Mouse (Mus musculus): ENCODE results near the gene Stau1. TPM values are rescaled to one million over a fixed set of nuclear protein-coding genes. Genes with fewer than 3 reads are reported as not detected.

The Stau1 gene
- polyA plus RNA-seq, 1 experiment from 2014 or later, result 82.3 TPM

DNA sequence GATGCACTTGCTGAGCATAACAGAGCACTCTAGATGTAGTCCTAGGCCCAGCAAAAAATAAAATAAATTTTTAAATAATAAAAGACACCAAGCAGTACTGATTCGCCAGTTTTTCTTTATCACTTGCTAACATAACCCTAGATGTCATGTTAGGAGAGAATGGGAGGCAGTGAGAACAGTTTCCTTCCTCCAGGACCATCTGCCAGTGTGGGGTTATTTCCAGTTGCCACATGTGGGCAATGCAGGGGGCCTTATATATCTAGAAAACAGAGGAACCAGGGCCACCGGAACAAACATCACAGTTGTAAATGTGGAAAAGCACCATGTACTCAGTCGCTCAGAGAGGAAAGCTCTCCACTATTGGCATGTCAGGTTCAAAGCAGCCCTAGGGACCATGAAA is 18.6 kb downstream of the Stau1 start:
- H3K4me3 ChIP-seq (ENCODE audit: low read depth, low read length), result no peak overlapping the region
- no peak overlapping the region for H3K4me2 ChIP-seq (replicated peaks; ENCODE audit: low read depth, low read length)
- H3K36me3 ChIP-seq (ENCODE audit: control insufficient read depth, insufficient read depth, low read length), result no peaks in the 10 kb centered on the region
- no peak overlapping the region for H3K27ac ChIP-seq (ENCODE audit: low read length)
- 81% methylated on average over 3 of the region's 3 CpGs for WGBS
- H3K27me3 ChIP-seq (ENCODE audit: control insufficient read depth, insufficient read depth, low read length), result no peaks in the 10 kb centered on the region
- H3K4me1 ChIP-seq (ENCODE audit: control insufficient read depth, insufficient read depth, low read length), result peaks cover 12% of the 10 kb centered on the region; the same call in 1 of the 2 replicates
- H3K9me3 ChIP-seq (ENCODE audit: control insufficient read depth, low read depth, low read length), result no peaks in the 10 kb centered on the region
- H3K9ac ChIP-seq (replicated peaks; ENCODE audit: low read depth, low read length), result no peak overlapping the region
- ATAC-seq (ENCODE audit: insufficient number of reproducible peaks, insufficient read depth, low FRiP score, low read depth), result no peak

DNA sequence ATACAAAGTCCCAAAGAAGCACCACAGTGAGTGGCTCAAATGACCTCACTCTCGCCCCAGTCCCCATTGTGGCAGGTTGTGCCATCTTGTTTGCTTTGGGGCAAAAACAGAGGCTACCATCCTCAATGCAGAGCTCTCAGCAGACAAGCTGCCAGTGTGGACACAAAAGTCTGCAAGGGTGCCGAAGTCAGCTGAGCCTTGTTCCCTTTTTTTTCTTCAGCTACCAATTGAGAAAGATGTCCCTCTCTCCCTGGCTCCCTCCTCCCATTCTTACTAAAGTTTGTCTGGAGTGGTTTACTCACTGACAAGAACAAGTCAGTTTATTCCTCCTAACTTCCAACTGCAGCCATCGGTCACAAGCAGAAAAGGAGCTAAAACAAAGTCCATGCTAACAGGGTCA is 19.7 kb downstream of the Stau1 start:
- no peaks in the 10 kb centered on the region for H3K9me3 ChIP-seq (ENCODE audit: control insufficient read depth, low read depth, low read length)
- H3K4me1 ChIP-seq (ENCODE audit: control insufficient read depth, insufficient read depth, low read length), result peaks cover 12% of the 10 kb centered on the region; the same call in 1 of the 2 replicates
- no peaks in the 10 kb centered on the region for H3K27me3 ChIP-seq (ENCODE audit: control insufficient read depth, insufficient read depth, low read length)
- WGBS, result 70% methylated on average over 3 of the region's 3 CpGs
- no peak overlapping the region for H3K4me3 ChIP-seq (ENCODE audit: low read depth, low read length)
- H3K4me2 ChIP-seq (replicated peaks; ENCODE audit: low read depth, low read length), result no peak overlapping the region
- no peak overlapping the region for H3K9ac ChIP-seq (replicated peaks; ENCODE audit: low read depth, low read length)
- ATAC-seq (ENCODE audit: insufficient number of reproducible peaks, insufficient read depth, low FRiP score, low read depth), result no peak
- no peaks in the 10 kb centered on the region for H3K36me3 ChIP-seq (ENCODE audit: control insufficient read depth, insufficient read depth, low read length)
- no peak overlapping the region for H3K27ac ChIP-seq (ENCODE audit: low read length)

DNA sequence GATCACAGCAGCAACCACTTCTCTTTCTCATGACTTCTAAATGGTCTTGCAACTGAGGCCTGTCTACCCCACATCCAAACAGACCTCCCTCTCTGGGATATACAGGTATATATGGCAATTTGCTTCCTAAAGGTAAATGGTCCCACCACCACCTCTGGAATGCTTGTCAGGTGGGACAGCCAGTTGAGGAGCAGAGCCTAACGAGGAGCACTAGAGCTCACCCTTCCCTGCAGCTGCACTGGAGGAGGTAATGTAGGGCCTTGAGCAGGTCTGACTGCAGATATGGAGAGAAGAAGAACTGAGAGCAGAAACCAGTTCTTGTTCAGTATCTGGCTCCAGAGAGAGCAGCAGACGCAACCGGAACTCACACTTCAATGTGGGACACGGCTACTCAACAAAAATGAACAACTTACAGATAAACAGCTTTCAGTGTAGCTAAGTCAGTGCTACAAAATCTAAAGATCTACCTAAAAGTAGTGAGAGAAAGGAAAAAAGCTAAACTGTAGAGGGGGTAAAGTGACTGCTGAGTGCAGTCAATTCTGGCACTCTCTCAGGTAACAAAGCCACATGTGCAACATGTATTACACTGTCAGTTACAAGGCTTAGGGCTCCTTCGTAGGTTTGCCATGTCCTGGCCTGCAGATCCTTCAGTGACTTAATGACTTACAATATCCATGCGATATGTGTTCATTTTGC is 21.8 kb downstream of the Stau1 start:
- WGBS, result 72% methylated on average over 6 of the region's 6 CpGs
- H3K9ac ChIP-seq (replicated peaks; ENCODE audit: low read depth, low read length), result no peak overlapping the region
- H3K4me1 ChIP-seq (ENCODE audit: control insufficient read depth, insufficient read depth, low read length), result peaks cover 12% of the 10 kb centered on the region; the same call in 1 of the 2 replicates
- H3K27ac ChIP-seq (ENCODE audit: low read length), result no peak overlapping the region
- no peaks in the 10 kb centered on the region for H3K36me3 ChIP-seq (ENCODE audit: control insufficient read depth, insufficient read depth, low read length)
- H3K4me2 ChIP-seq (replicated peaks; ENCODE audit: low read depth, low read length), result no peak overlapping the region
- ATAC-seq (ENCODE audit: insufficient number of reproducible peaks, insufficient read depth, low FRiP score, low read depth), result no peak
- no peak overlapping the region for H3K4me3 ChIP-seq (ENCODE audit: low read depth, low read length)
- no peaks in the 10 kb centered on the region for H3K9me3 ChIP-seq (ENCODE audit: control insufficient read depth, low read depth, low read length)
- H3K27me3 ChIP-seq (ENCODE audit: control insufficient read depth, insufficient read depth, low read length), result no peaks in the 10 kb centered on the region

DNA sequence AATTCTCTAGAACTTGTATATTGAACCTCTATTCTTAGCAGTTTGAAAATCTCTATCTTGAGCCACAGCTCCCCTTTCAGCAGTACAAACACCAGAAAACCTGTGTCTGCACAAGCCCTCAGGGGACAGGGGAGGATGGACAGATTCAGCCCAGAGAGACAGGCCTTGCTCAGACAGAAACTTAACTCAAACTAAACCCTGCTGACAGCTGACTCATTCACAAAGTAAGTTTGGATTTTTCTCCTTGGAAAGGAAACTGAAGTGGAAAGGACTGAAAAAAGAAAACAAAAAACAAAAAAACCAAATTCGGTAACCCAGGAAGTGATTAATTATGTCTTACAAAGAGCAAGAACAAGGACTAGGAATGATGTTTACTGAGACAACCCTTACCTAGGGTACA is 22.9 kb downstream of the Stau1 start:
- Histone ChIP-seq H3K4me3 (ENCODE audit: low read depth, low read length) (no peak overlapping the region), H3K9ac (replicated peaks; ENCODE audit: low read depth, low read length) (no peak overlapping the region), H3K9me3 (ENCODE audit: control insufficient read depth, low read depth, low read length) (no peaks in the 10 kb centered on the region), H3K4me2 (replicated peaks; ENCODE audit: low read depth, low read length) (no peak overlapping the region), H3K36me3 (ENCODE audit: control insufficient read depth, insufficient read depth, low read length) (no peaks in the 10 kb centered on the region), H3K27me3 (ENCODE audit: control insufficient read depth, insufficient read depth, low read length) (no peaks in the 10 kb centered on the region), H3K27ac (ENCODE audit: low read length) (no peak overlapping the region), H3K4me1 (ENCODE audit: control insufficient read depth, insufficient read depth, low read length) (peaks cover 12% of the 10 kb centered on the region; the same call in 1 of the 2 replicates)
- 75% methylated on average over 1 of the region's 1 CpGs for WGBS
- ATAC-seq (ENCODE audit: insufficient number of reproducible peaks, insufficient read depth, low FRiP score, low read depth), result no peak

DNA sequence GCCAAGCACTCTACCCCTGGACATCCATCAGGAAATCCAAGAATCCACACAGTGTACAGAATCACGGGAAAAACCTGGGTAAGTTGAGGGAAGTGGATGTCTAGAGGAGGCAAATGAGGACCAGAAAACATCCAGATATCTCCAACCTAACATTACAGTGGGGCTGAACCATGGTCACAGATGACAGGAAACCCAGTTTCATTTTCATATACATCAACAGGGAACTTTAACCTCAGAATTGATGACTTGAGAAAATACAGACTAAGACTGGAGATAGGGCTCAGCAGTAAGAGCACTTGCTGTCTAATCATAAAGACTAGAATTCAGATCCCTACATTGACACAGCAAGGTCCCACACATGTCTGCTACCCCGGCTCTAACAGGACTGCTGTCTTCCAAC is 31.3 kb downstream of the Stau1 start:
- H3K4me3 ChIP-seq (ENCODE audit: low read depth, low read length), result no peak overlapping the region
- H3K27ac ChIP-seq (ENCODE audit: low read length), result no peak overlapping the region
- 79% methylated on average over 2 of the region's 2 CpGs for WGBS
- no peak overlapping the region for H3K4me2 ChIP-seq (replicated peaks; ENCODE audit: low read depth, low read length)
- H3K9me3 ChIP-seq (ENCODE audit: control insufficient read depth, low read depth, low read length), result no peaks in the 10 kb centered on the region
- no peak for ATAC-seq (ENCODE audit: insufficient number of reproducible peaks, insufficient read depth, low FRiP score, low read depth)
- H3K27me3 ChIP-seq (ENCODE audit: control insufficient read depth, insufficient read depth, low read length), result no peaks in the 10 kb centered on the region
- peaks cover 26% of the 10 kb centered on the region; the same call in 1 of the 2 replicates for H3K36me3 ChIP-seq (ENCODE audit: control insufficient read depth, insufficient read depth, low read length)
- H3K9ac ChIP-seq (replicated peaks; ENCODE audit: low read depth, low read length), result no peak overlapping the region
- H3K4me1 ChIP-seq (ENCODE audit: control insufficient read depth, insufficient read depth, low read length), result no peaks in the 10 kb centered on the region

DNA sequence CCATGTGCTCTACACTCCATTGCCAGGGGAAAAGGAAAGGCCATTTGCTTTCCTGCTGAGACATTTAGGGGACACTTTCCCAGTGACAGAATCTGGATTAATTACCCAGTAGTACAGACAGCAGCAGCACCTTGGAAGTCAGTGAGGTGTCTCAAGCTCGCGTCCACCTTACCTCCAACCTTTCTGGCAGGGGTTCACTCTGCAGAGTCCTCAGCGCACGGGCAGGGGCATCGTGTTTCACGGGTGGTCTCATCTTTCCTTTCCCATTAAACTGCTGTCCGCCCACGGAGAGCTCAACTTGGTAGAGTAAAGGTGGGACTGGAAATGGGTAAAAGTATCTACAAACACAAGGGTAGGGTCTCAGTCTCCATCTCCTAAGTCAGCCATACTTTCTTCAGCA is 32.8 kb downstream of the Stau1 start:
- ATAC-seq (ENCODE audit: insufficient number of reproducible peaks, insufficient read depth, low FRiP score, low read depth), result no peak
- 66% methylated on average over 8 of the region's 8 CpGs for WGBS

DNA sequence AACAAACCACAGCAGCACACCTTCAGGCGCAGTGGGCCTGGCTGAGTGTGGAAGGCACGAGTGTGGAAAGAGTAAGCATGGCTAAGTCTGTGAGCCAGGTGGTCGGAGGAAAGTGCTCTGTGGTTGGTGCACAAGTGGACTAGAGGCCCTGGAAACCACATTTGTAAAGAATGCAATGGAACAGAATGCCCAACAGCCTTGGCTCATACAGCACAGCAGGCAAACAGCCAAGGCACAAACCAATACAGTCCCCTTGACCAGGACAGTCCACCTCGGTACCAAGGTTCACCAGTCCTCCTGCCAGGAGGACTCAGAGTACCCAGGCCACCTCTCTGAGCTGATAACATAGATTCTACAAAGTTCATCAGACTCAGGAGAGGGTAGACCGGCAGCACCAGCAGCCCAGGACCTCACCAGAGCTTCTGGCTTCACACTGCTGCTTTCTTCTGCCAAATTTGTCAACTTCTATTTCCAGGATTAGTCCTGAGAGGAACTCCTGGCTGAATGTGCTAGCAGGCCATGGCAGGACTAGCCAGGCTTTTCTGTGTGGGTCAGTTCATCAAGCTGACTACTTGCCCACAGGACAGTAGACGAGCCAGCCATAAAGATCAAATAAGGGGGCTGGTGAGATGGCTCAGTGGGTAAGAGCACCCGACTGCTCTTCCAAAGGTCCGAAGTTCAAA is 35.3 kb downstream of the Stau1 start:
- Histone ChIP-seq H3K36me3 (ENCODE audit: control insufficient read depth, insufficient read depth, low read length) (peaks cover 41% of the 10 kb centered on the region), H3K4me1 (ENCODE audit: control insufficient read depth, insufficient read depth, low read length) (no peaks in the 10 kb centered on the region), H3K9ac (replicated peaks; ENCODE audit: low read depth, low read length) (no peak overlapping the region), H3K27me3 (ENCODE audit: control insufficient read depth, insufficient read depth, low read length) (no peaks in the 10 kb centered on the region), H3K4me2 (replicated peaks; ENCODE audit: low read depth, low read length) (no peak overlapping the region), H3K27ac (ENCODE audit: low read length) (no peak overlapping the region), H3K9me3 (ENCODE audit: control insufficient read depth, low read depth, low read length) (no peaks in the 10 kb centered on the region), H3K4me3 (ENCODE audit: low read depth, low read length) (no peak overlapping the region)
- no peak for ATAC-seq (ENCODE audit: insufficient number of reproducible peaks, insufficient read depth, low FRiP score, low read depth)
- WGBS, result 87% methylated on average over 8 of the region's 8 CpGs

More for the DNA sequence above, 32.8 kb downstream of the Stau1 start:
- Histone ChIP-seq H3K9me3 (ENCODE audit: control insufficient read depth, low read depth, low read length) (no peaks in the 10 kb centered on the region), H3K9ac (replicated peaks; ENCODE audit: low read depth, low read length) (no peak overlapping the region), H3K27ac (ENCODE audit: low read length) (no peak overlapping the region), H3K4me1 (ENCODE audit: control insufficient read depth, insufficient read depth, low read length) (no peaks in the 10 kb centered on the region), H3K4me3 (ENCODE audit: low read depth, low read length) (no peak overlapping the region), H3K4me2 (replicated peaks; ENCODE audit: low read depth, low read length) (no peak overlapping the region), H3K36me3 (ENCODE audit: control insufficient read depth, insufficient read depth, low read length) (peaks cover 33% of the 10 kb centered on the region), H3K27me3 (ENCODE audit: control insufficient read depth, insufficient read depth, low read length) (no peaks in the 10 kb centered on the region)

DNA sequence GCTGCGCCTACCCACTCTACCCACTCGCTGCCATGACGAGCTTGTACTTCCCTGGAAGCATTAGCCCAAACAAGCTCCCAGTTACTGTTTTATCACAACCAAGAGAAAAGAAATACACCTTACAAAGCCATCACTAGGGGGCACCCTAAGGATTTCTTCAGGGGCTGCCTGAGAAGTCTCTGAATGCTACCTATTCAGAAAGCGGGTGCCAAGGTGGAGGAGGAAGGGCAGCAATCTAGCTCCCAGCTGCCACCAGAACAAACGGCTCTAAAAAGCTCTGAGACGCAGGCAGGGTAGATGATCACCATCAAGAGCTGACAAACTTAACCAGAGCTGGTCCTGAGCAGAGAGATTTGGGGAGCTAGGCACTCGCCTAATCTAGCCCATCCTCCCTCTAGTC is 39.3 kb downstream of the Stau1 start:
- Histone ChIP-seq H3K9ac (replicated peaks; ENCODE audit: low read depth, low read length) (no peak overlapping the region), H3K4me2 (replicated peaks; ENCODE audit: low read depth, low read length) (no peak overlapping the region), H3K4me1 (ENCODE audit: control insufficient read depth, insufficient read depth, low read length) (no peaks in the 10 kb centered on the region), H3K9me3 (ENCODE audit: control insufficient read depth, low read depth, low read length) (no peaks in the 10 kb centered on the region), H3K36me3 (ENCODE audit: control insufficient read depth, insufficient read depth, low read length) (peaks cover 50% of the 10 kb centered on the region), H3K27me3 (ENCODE audit: control insufficient read depth, insufficient read depth, low read length) (no peaks in the 10 kb centered on the region), H3K27ac (ENCODE audit: low read length) (no peak overlapping the region), H3K4me3 (ENCODE audit: low read depth, low read length) (no peak overlapping the region)
- ATAC-seq (ENCODE audit: insufficient number of reproducible peaks, insufficient read depth, low FRiP score, low read depth), result no peak
- 49% methylated on average over 7 of the region's 7 CpGs for WGBS

Measured in stomach, embryonic 14.5 days (tissue).